Mouse (Mus musculus): ENCODE measurements around the gene Limd2.

- TF ChIP-seq CTCF (IDR thresholded peaks at IDR 0.05; ENCODE audit: extremely low read depth, insufficient read depth, low read length) (no peak), POLR2A (IDR thresholded peaks at IDR 0.05; ENCODE audit: extremely low read depth, insufficient read depth, low read length) (no peak)
Measured at GRCm38 (mm10) chr11:106162237-106162636, 1.6 kb upstream of the Limd2 start.
